Mouse (Mus musculus): ENCODE measurements around the gene Gm13275. TPM values are rescaled to one million over a fixed set of nuclear protein-coding genes. Genes with fewer than 3 reads are reported as not detected.

Gene Gm13275
- polyA plus RNA-seq, 1 experiment from 2014 or later = not detected

Other genes starting within 250 kb of the Gm13275 start
- gene Ifna15, start 236.2 kb upstream of the Gm13275 start, polyA plus RNA-seq (2015; fragmentation: Nextera tagmentation; extraction: Ambion mirVana) = not detected in 2 replicates
- gene Ifna14, start 222.7 kb upstream of the Gm13275 start, polyA plus RNA-seq (2015; fragmentation: Nextera tagmentation; extraction: Ambion mirVana) = not detected in 2 replicates
- not detected in 2 replicates for gene Ifna9, start 202.1 kb upstream of the Gm13275 start, polyA plus RNA-seq (2015; fragmentation: Nextera tagmentation; extraction: Ambion mirVana)
- not detected in 2 replicates for gene Ifna12, start 191.1 kb upstream of the Gm13275 start, polyA plus RNA-seq (2015; fragmentation: Nextera tagmentation; extraction: Ambion mirVana)
- gene C87499, start 160.1 kb upstream of the Gm13275 start, polyA plus RNA-seq (2015; fragmentation: Nextera tagmentation; extraction: Ambion mirVana) = not detected in 2 replicates
- not detected in 2 replicates for gene Ifna13, start 150.0 kb upstream of the Gm13275 start, polyA plus RNA-seq (2015; fragmentation: Nextera tagmentation; extraction: Ambion mirVana)
- gene Ifna16, start 117.6 kb upstream of the Gm13275 start, polyA plus RNA-seq (2015; fragmentation: Nextera tagmentation; extraction: Ambion mirVana) = not detected in 2 replicates
- gene Ifna2, start 110.6 kb upstream of the Gm13275 start, polyA plus RNA-seq (2015; fragmentation: Nextera tagmentation; extraction: Ambion mirVana) = not detected in 2 replicates
- not detected in 2 replicates for gene Ifnab, start 103.1 kb upstream of the Gm13275 start, polyA plus RNA-seq (2015; fragmentation: Nextera tagmentation; extraction: Ambion mirVana)
- 1.0 and 1.4 TPM in 2 replicates for gene Gm26566, start 72.7 kb upstream of the Gm13275 start, polyA plus RNA-seq (2015; fragmentation: Nextera tagmentation; extraction: Ambion mirVana)
- gene Klhl9, start 72.0 kb upstream of the Gm13275 start, polyA plus RNA-seq (2015; fragmentation: Nextera tagmentation; extraction: Ambion mirVana) = 95.7 and 97.8 TPM in 2 replicates
- not detected in 2 replicates for gene Gm13271, start 39.6 kb upstream of the Gm13275 start, polyA plus RNA-seq (2015; fragmentation: Nextera tagmentation; extraction: Ambion mirVana)
- 0.18 TPM in 1 of 2 replicates, not detected in the other for gene Gm13283, start 34.4 kb upstream of the Gm13275 start, polyA plus RNA-seq (2015; fragmentation: Nextera tagmentation; extraction: Ambion mirVana)
- gene Gm13290, start 20.7 kb upstream of the Gm13275 start, polyA plus RNA-seq (2015; fragmentation: Nextera tagmentation; extraction: Ambion mirVana) = not detected in 2 replicates
- not detected in 2 replicates for gene Gm13289, start 17.6 kb upstream of the Gm13275 start, polyA plus RNA-seq (2015; fragmentation: Nextera tagmentation; extraction: Ambion mirVana)
- not detected in 2 replicates for gene Gm13272, start 14.6 kb upstream of the Gm13275 start, polyA plus RNA-seq (2015; fragmentation: Nextera tagmentation; extraction: Ambion mirVana)
- not detected in 2 replicates for gene Ifnz, start 12.4 kb upstream of the Gm13275 start, polyA plus RNA-seq (2015; fragmentation: Nextera tagmentation; extraction: Ambion mirVana)
- gene Gm13276, start 8.8 kb upstream of the Gm13275 start, polyA plus RNA-seq (2015; fragmentation: Nextera tagmentation; extraction: Ambion mirVana) = not detected in 2 replicates
- gene Gm13277, start 5.9 kb upstream of the Gm13275 start, polyA plus RNA-seq (2015; fragmentation: Nextera tagmentation; extraction: Ambion mirVana) = not detected in 2 replicates
- not detected in 2 replicates for gene Gm13278, start 2.9 kb upstream of the Gm13275 start, polyA plus RNA-seq (2015; fragmentation: Nextera tagmentation; extraction: Ambion mirVana)
- not detected in 2 replicates for gene Gm13279, start 2.9 kb downstream of the Gm13275 start, polyA plus RNA-seq (2015; fragmentation: Nextera tagmentation; extraction: Ambion mirVana)
- gene Gm13285, start 5.2 kb downstream of the Gm13275 start, polyA plus RNA-seq (2015; fragmentation: Nextera tagmentation; extraction: Ambion mirVana) = 0.38 TPM in 1 of 2 replicates, not detected in the other
- gene Gm13287, start 8.8 kb downstream of the Gm13275 start, polyA plus RNA-seq (2015; fragmentation: Nextera tagmentation; extraction: Ambion mirVana) = not detected in 2 replicates
- not detected in 2 replicates for gene Gm13288, start 11.0 kb downstream of the Gm13275 start, polyA plus RNA-seq (2015; fragmentation: Nextera tagmentation; extraction: Ambion mirVana)
- gene Ifna7, start 21.7 kb downstream of the Gm13275 start, polyA plus RNA-seq (2015; fragmentation: Nextera tagmentation; extraction: Ambion mirVana) = not detected in 2 replicates
- not detected in 2 replicates for gene Ifna11, start 25.5 kb downstream of the Gm13275 start, polyA plus RNA-seq (2015; fragmentation: Nextera tagmentation; extraction: Ambion mirVana)
- gene Ifna6, start 32.9 kb downstream of the Gm13275 start, polyA plus RNA-seq (2015; fragmentation: Nextera tagmentation; extraction: Ambion mirVana) = not detected in 2 replicates
- not detected in 2 replicates for gene Ifna5, start 41.0 kb downstream of the Gm13275 start, polyA plus RNA-seq (2015; fragmentation: Nextera tagmentation; extraction: Ambion mirVana)
- not detected in 2 replicates for gene Ifna4, start 47.4 kb downstream of the Gm13275 start, polyA plus RNA-seq (2015; fragmentation: Nextera tagmentation; extraction: Ambion mirVana)
- not detected in 2 replicates for gene Ifna1, start 55.6 kb downstream of the Gm13275 start, polyA plus RNA-seq (2015; fragmentation: Nextera tagmentation; extraction: Ambion mirVana)
- gene Ifne, start 85.7 kb downstream of the Gm13275 start, polyA plus RNA-seq (2015; fragmentation: Nextera tagmentation; extraction: Ambion mirVana) = not detected in 2 replicates